Mouse (Mus musculus): Measurements from ENCODE around the gene Ak5.

The Ak5 gene

DNA sequence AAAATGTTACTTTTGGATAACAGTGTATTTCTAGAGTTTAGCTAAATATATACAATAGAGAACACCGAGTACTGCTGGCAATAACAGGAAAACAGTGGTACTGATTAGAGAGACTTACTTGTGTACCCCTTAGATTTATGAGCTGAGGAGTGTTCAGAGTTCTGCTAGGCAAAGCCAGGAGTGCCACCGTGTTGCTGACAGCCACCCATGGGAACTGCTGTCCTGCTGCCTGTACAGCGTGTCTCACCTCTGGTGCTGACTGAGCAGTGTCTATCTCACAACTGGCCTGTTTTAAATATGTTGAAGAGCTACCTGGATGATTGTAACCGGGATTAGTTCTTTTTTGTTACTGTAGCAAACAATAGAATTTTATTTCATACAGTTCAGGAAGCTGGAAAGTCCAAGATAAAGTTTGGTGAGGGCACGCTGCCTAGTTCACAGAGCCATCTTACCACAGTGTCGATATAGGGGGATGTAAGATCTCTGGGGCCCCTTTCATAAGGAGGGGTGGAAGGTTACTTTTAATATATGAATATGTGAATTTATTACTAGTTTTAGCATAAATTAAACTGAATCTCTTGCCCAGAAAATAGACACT lies 103.5 kb downstream of the Ak5 start:
- no peak for DNase-seq

DNA sequence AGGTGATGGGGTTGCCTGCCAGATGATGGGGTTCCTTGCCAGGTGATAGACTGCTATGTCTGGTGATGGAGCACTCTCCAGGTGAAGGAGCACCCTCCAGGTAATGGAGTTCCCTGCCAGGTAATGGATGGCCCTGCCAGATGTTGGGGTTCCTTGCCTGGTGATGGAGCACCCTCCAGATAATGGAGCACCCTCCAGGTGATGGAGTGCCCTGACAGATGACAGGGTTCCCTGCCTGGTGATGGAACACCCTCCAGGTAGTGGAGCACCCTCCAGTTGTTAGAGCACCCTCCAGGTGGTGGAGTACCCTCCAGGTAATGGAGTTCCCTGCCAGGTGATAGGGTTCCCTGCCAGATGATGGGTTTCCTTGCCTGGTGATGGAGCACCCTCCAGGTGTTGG lies 104.3 kb downstream of the Ak5 start:
- DNase-seq, result no peak

DNA sequence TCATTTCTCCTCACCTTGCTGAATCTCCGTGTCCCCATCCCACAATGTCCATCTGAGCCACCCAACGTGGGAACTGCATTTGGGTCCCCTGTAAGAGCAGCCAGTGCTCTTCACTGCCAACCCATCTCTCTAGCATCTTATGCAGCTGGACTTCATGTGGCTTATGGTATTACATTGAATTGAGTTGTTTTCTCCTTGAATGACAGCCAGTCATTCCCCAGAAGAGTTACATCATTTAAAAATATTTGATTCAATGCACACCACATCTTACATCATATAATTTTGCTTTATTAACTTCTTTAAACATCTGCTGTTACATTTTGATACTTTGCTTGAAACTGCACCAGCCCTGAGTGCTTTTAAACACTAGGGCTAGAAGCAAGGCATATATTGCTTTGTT lies 106.5 kb downstream of the Ak5 start:
- DNase-seq, result no peak

DNA sequence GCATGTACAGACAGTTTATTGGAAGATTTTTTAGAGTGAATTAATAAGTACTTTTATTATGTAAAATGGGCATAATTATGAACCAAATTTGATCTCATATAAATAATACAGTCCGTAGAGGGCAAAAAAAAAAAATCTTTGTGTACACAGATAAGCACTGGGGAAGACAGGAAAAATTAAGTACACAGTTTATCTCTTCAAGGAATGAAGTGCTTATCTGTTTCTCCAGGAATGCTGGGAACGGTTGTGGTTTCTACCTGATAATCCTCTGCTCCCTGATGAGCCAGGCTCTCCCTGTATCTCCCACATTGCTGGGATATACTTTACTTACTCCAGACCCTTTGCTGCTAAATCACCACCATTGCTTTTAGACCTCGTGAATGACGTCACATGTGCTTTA lies 108.9 kb downstream of the Ak5 start:
- no peak for DNase-seq

DNA sequence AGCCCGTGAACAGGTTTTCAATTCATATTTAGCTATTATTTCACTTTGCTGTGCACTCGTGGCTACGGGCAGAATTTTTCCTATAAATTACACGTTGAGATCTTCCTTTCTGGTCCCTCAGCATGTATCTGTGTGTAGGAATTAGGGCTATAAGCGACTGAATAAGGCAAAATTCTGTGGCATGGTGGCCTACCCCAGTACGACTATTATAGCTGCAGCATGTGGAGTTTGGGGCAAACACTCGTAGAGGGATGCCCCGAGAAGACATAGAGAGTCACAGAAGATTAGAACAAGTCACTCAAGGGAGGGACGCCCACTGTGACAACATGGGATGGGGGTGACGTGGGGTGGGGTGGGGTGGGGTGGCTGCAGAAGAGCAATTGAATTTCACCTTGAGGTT lies 110.1 kb downstream of the Ak5 start:
- no peak for DNase-seq

DNA sequence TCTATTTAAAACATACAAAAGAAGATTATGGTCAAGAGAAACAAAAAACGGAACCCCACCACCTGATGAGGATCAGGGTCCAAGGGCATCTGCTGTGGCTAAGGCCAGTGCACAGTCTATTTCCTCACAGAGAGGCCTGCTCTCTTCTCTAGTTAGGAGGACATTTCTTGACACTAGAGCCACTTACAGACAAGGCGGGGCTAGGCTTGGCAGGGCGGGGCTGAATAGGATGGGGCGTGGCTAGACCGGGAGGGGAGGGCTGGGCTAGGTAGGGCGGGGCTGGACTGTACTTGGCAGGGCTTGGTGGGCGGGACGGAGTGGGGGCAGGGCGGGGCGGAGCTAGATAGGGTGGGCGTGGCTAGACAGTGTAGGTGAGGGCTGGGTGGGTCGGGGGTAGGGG lies 110.5 kb downstream of the Ak5 start:
- DNase-seq, result no peak

DNA sequence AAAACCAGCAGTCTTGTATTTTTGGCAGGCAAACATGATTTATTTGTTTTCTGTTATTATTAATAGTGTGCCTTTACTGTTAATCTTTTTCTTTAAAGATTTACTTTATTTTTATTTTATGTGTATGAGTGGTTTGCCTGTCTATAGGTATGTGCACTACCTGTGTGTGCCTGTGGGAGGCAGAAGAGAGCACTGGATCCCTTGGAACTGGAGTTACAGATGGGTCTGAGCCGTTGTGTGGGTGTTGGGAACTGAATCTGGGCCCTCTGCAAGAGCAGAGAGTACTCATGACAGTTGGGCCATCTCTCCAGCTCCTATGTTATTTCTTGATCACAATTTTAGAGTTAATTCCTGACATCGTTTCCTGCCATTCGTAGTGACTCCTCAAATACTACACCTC lies 111.2 kb downstream of the Ak5 start:
- no peak for DNase-seq

DNA sequence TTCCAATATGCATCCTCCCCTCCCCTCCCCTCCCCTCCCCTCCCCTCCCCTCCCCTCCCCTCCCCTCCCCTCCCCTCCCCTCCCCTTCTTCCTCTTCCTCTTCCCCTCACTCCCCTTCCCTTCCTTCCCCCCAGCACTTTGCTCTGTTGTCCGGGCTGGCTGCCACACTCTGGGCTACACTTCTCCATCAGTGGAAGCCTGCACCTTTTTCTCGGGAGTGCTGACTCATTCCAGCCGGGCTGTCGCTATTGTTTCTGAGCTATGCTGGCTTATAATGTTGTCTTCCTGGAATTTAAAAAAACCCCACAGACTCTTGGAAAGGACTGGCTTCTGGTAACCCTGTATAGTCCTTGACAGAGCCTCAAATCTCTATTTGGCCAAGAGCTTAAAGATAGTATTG lies 111.7 kb downstream of the Ak5 start:
- DNase-seq, result no peak

DNA sequence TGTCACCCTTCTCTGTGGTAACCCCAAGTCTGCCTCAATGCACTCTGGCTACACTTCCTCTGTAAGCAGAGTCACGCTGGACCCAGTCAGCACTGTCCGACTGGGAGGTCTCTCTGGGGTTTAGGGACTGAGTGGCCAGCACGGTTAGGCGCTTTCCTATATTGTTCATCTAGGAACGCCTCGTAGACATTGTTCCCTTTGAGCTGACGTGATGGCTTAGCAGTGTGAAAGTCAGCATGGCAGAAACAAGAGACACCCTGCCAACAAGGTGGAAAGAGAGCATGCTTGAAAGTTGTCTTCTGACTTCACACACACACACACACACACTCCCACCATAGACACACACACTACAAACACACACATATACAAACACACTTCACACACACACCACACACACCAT lies 112.9 kb downstream of the Ak5 start:
- DNase-seq, result no peak

DNA sequence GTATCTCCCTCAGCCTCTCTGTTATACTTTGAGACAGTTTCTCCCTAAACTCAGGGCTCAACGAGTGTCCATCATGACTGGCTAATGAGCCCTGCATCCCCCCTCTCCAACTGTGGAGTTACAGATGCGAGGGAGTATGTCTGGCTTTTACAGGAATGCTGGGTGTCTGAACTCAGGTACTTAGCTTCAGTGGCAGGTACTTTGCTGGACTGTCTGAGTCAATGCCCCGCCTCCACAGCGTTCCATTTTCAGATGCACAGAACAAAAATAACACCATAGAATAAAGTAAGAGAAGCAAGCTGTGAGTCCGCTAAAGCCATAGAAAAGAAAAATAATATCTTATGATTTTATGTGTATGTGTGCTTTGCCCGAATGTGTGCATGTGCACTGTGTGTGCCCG lies 113.8 kb downstream of the Ak5 start:
- no peak for DNase-seq

DNA sequence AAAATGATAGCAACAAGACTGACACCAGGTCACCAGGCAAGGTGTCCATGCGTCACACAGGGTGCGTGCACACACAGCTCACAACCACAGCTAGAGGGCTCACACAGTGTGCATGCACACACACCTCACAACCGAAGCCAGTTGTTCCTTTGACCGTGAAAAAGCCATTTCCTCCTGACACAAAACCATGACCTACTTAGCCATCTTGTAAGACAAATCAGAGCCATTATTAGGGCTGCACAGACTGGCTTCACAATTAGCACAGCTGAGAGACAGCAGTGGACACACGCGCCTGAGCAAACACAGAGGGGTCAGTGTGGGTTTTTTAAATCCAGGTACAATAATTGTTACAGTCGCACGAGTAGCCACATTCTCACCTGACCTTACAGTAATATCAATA lies 115.5 kb downstream of the Ak5 start:
- no peak for DNase-seq

DNA sequence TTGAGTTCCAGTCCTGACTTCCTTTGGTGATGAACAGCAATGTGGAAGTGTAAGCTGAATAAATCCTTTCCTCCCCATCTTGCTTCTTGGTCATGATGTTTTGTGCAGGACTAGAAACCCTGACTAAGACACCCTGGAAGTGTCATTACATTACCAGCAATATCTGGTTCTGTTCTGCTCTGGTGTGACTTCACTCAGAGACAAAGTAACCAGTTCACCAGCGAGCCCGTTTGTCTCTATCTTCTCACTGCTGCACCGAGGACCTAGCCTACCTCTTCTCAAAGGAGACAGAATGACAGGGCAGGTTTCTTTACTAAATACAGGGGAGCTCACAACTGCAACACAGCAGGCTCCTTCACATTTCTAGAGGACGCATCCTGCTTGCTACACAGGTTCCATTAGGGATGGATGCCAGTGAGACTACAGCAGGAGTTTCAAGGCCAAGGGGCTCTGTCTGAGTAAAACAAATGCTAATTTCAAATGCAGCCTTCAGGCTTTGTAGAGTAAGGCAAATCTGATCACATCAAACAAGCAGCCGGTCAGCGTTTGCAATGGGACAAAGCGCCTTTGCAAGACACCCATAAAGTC lies 117.5 kb downstream of the Ak5 start:
- no peak for DNase-seq

DNA sequence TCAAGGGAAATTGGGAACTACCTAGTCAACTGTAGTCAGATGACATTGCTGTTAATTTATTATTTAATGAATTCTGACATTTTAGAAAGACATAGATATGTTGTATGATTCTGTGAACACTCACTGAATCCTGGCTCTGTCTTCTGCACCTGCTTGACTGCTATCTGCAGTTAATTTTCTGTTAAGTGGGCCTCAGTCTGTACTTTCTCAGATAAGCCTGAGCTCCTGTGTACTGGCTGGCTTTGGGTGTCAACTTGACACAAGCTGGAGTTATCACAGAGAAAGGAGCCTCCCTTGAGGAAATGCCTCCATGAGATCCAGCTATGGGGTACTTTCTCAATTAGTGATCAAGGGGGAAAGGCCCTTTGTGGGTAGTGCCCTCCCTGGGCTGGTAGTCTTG lies 118.1 kb downstream of the Ak5 start:
- DNase-seq, result no peak

DNA sequence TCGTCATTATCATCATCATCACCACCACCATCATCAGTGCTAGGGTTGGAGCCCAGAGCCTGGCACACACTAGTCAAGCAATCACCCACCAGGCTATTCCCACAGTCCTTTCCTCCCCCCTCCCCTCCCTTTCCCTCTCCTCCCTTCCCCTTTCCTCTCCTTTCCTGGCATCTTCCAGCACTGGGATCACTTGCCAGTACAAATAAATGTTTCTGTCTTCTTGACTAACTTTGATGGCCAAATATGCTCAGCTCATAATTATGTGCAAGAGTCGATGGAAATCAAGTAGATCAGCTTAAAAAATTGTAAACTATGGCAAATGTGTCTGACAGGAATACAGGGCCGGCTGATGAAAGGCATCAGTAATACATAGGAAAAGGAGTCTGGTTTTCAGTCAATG lies 123.2 kb downstream of the Ak5 start:
- DNase-seq, result no peak

DNA sequence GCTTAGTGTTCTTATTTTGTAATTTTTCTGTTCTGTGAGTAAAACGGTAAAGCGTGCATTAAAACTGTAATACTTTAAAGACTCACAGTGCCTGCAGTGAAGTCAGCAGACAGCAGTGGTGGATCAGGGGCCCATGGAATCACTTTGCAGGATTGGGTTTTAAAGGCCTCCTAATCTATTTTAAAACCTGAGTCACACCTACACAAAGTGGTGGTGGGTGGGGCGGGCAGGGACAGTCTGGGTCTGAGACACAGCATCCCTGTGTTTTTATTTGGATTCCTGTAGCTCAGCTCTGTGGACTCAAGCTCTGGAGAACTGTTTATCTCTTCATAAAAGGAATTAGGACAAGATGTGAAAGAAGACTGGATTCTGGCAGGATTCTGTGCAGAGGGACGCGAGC lies 125.9 kb downstream of the Ak5 start:
- no peak for DNase-seq

DNA sequence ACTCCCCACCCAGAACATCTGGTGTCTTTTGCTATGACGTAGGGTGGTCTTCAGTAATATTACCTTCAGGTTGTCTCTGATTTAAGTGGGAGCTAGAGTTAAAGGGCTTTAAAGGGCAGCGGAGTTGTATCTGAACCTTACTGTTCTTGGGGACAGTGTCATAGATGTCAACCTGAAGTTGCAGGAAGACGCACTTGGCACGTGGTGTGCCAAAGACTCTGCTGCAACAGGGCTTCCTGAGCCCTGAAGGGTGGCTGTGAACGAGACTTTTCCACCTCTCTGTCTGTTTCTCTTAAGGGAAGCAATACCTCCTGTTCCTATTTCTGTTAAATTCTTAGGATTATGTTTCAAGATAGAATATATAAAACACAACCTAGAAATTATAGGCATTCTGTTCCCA lies 137.8 kb downstream of the Ak5 start:
- no peak for DNase-seq

DNA sequence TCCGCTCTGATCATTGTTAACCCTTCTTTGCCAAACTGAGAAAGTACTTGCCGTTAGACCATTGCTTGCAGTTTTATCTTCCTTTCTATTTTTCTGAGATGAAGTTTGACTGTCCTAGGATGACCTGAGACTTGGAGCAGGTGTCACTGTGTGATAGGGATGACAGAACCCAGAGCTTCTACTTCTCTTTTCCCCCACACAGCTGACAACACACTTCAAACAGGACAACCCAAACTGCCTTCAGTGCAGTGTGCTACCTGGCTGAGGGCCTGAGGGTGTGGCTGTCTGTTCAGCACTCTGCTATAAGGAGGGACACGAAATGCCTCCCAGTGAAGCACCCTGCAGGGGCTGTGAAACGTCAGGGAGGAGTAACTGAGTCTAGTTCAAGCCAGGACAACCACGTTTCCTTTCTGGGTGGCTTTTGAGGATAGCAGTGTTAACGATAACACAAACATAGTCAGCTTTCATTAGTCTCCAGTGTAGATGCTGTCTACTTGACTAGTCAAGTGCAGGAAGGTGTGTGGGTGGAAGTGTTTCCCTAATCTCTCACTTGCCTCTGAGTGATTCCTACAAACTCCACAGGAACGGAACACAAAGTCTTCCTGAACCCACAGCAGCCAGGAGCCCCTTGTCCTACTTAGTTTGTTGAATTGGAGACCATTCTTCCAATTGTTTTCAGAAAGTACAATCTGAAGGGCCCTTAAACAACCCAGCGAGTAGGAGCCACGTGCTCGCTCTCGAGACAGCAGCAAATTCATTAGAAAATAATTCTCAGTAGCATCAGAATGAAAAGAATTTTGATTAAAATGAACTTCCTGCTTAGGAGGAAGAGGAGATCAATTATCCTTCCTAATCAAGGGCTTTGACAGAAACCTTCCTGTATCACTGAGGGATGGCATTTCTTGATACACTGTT lies 138.8 kb downstream of the Ak5 start:
- no peak for DNase-seq

DNA sequence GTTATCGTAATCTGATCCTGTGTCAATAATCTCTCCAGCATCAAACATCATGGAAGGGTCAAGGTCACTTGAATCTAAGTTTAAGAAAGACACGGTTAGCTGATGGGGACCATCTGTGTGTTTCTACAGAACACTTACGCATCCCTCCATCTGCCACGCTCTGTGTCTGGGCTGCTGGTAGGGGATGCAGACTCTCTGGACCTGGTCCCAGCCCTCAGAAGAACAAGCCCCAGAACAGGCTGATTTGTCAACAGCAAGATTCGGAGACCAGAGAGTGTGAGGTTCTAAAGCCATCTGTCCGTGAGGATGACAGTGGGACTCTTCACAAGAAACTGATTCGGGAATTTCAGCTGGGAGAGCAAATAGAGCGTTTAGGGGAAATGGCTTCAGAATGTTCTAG lies 141.4 kb downstream of the Ak5 start:
- no peak for DNase-seq

DNA sequence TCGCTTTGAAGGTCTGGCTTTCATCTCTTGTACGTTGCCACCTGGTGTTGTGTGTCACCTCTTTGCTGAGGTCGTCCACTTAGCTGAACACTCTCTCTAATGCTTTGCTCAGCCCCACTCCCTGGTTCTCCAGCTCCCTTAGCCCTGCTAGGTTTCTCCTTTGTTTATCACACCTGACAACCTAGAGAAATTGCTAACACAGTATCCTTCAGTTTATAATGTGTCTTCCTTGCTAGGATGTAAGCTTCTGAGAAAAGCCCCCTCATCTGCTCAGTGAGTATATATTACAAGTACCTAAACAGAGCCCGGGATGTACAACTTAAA lies 144.9 kb downstream of the Ak5 start:
- DNase-seq, result no peak

DNA sequence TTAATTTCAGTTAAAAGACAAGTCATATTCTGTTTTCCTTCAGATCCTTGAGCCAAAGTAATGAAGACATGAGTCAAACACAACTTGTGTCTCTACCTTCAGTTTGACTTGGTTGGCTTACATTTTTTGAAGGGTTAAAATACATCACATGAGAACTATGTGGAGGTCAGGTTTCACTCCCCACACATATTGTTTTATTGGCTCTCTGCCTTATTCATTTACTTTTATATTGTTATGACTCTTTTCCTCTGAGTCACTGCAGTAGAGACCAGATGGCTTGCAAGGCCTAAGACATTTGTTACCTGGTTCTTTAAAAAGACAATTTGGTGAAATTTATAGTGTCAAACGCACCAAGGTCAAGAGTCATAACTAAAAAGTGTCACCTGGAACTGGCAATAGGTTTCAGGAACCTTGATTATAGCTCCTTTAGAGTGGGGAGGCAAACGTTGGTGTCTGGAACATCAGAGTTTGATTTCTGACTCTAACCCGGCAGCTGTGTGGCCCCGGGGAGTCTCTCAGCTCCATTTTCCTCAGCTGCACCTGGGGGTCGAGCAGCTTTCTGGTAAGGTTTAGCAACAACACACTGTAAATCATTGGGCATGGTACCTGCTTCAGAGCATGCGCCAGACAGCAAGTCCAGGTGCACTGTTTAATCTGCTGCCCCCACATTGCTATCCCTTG lies 145.4 kb downstream of the Ak5 start:
- DNase-seq, result no peak

DNA sequence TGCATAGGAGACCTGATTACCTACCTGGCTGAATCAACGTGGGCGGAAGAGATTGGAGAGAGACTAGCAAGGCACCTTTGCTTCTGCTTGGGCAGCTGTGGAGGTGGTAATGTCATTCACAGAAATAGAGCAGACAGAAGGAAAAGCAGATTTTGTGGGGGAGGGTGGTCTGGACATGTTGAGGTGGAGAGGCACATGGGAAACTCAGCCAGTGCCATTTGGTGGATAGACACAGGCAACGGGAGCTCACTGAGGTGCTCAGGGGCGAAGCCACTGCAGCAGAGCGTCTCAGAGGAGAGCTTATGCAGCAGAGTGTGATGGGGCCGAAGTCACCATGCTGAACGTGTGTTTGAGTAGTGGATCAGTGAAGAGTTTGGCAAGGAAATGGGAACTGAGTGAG lies 147.1 kb downstream of the Ak5 start:
- no peak for DNase-seq

DNA sequence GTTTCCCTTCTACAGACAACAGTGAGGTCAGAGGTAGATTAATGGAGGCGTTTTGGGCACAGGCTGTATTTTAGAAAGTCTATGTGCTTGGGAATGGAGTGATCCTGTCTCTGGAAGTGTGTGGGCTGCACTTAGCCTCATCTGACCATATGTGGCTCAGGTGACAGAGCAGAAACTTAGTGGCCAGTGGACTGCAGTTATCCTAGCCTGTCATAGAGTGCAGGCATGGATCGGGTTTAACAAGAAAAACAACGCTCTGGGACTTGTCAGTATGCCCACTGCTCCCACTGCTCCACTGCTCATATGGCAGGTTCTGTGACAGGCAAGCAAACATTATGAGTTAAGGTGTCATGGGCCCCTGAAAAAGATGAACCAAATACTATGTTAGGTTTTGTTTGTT lies 148.1 kb downstream of the Ak5 start:
- no peak for DNase-seq

DNA sequence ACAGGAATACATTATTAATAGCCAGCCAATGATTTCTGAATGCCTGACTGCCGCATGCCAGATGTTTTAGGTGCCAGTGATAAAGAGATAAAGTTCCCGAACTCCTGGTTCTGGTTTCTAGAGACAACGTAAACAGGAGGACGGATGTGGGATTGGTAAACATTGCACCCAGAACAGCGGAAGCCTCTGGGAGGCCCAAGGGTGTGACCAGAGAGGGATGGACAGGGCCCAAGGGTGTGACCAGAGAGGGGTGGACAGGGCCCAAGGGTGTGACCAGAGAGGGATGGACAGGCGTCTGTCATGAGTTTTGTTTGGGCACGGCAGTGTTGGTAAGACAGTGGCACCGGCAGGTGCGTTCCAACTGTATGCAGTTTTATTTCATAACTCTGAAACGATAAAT lies 148.6 kb downstream of the Ak5 start:
- DNase-seq, result no peak

DNA sequence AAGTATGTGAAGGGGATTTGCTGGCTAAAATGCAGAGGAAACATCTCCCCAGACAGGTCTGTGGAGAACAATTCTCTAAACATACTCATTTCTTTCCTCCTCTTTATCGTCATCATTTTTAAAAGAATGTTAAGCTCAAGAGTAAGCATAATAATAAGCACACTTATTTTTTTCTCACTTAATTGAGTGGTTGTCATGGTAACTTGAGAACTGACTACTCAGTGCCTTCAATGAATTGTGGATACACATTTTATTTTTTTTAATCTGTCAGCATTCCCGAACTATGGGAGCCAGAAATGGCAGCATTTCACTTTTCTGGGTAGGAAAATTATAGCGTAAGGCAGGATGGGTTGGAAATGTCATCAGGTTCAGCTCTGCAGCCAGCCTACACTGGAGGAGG lies 151.6 kb downstream of the Ak5 start:
- DNase-seq, result no peak

Measured in cerebellum, adult 8-10 months (tissue).